Mouse (Mus musculus): ENCODE data around the gene Nav2. TPM values are rescaled to one million over a fixed set of nuclear protein-coding genes. Genes with fewer than 3 reads are reported as not detected.
A peak's percentile ranks its signal among the peaks of the same experiment; 100 is the strongest.

The Nav2 gene
- polyA plus RNA-seq, 1 experiment: 21.9 TPM

GRCm38 (mm10) chr7:49521349-49521748 lies 612.8 kb downstream of the Nav2 start:
- no peaks in the 10 kb centered on the region for H3K27me3 ChIP-seq (ENCODE audit: control insufficient read depth, insufficient read depth, insufficient read length)
- H3K79me2 ChIP-seq (ENCODE audit: control insufficient read depth, insufficient read depth): no peaks in the 10 kb centered on the region
- no peaks in the 10 kb centered on the region for H3K36me3 ChIP-seq (ENCODE audit: control insufficient read depth, insufficient read depth)
- no peak for TF ChIP-seq MYOG (IDR thresholded peaks at IDR 0.05; ENCODE audit: control insufficient read depth in 1 of 3, insufficient read depth in 1 of 3, insufficient read length in 2 of 3, low read depth in 2 of 3)
- TF ChIP-seq E2F4 (IDR thresholded peaks at IDR 0.05; ENCODE audit: insufficient read depth): no peak
- TF ChIP-seq MYOD1 (IDR thresholded peaks at IDR 0.05; ENCODE audit: control insufficient read depth in 1 of 3, insufficient read length in 2 of 3, low read depth in 2 of 3): no peak
- no peak for TF ChIP-seq REST (IDR thresholded peaks at IDR 0.05; ENCODE audit: insufficient read depth, insufficient read length)
- no peak for TF ChIP-seq MAX (IDR thresholded peaks at IDR 0.05; ENCODE audit: low read depth)
- TF ChIP-seq POLR2AphosphoS2 (IDR thresholded peaks at IDR 0.05; ENCODE audit: insufficient read length, low read depth): no peak
- no peak for TF ChIP-seq USF1 (IDR thresholded peaks at IDR 0.05; ENCODE audit: low read depth)
- no peak for TF ChIP-seq TCF12 (IDR thresholded peaks at IDR 0.05; ENCODE audit: insufficient read depth, poor library complexity, severe bottlenecking)
- TF ChIP-seq POLR2A (IDR thresholded peaks at IDR 0.05; ENCODE audit: insufficient read length, low read depth): no peak
- TF ChIP-seq SRF (IDR thresholded peaks at IDR 0.05; ENCODE audit: control insufficient read depth, insufficient read length, low read depth): no peak
- no peak for TF ChIP-seq CEBPB (IDR thresholded peaks at IDR 0.05; ENCODE audit: insufficient read depth, poor library complexity, severe bottlenecking)
- no peak for TF ChIP-seq TCF3 (IDR thresholded peaks at IDR 0.05; ENCODE audit: insufficient read length, low read depth)
- H3ac ChIP-seq (ENCODE audit: control insufficient read depth, insufficient read length): no peak overlapping the region
- H3K4me3 ChIP-seq: no peak overlapping the region
- no peak overlapping the region for H3K4me2 ChIP-seq (ENCODE audit: low read depth)

DNA sequence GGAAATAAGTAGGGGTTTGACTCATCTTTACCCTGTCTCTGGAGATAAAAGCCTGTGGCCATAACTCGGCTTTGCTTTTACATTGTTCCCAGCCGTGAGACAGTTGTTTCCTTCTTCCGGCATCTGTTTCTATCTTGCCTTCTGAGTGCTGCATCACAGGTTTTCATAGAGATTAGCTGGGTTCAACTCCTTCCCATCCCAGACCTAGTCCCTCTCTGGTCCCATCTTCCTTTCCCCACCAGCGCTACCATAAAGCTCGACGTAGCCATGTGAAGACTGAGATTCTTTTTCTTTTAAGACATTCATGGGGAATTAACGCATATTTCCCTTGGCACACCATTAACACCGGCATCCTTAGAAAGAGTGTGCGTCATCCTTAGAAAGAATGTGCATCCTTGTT lies 613.5 kb downstream of the Nav2 start:
- H3K36me3 ChIP-seq (ENCODE audit: control insufficient read depth, insufficient read depth): no peaks in the 10 kb centered on the region
- H3ac ChIP-seq (ENCODE audit: control insufficient read depth, insufficient read length): no peak overlapping the region
- TF ChIP-seq MYOG (IDR thresholded peaks at IDR 0.05; ENCODE audit: control insufficient read depth in 1 of 3, insufficient read depth in 1 of 3, insufficient read length in 2 of 3, low read depth in 2 of 3): no peak
- no peak for TF ChIP-seq POLR2A (IDR thresholded peaks at IDR 0.05; ENCODE audit: insufficient read length, low read depth)
- TF ChIP-seq SRF (IDR thresholded peaks at IDR 0.05; ENCODE audit: control insufficient read depth, insufficient read length, low read depth): no peak
- no peak for TF ChIP-seq E2F4 (IDR thresholded peaks at IDR 0.05; ENCODE audit: insufficient read depth)
- TF ChIP-seq REST (IDR thresholded peaks at IDR 0.05; ENCODE audit: insufficient read depth, insufficient read length): no peak
- TF ChIP-seq POLR2AphosphoS2 (IDR thresholded peaks at IDR 0.05; ENCODE audit: insufficient read length, low read depth): no peak
- no peak for TF ChIP-seq MAX (IDR thresholded peaks at IDR 0.05; ENCODE audit: low read depth)
- no peak for TF ChIP-seq USF1 (IDR thresholded peaks at IDR 0.05; ENCODE audit: low read depth)
- no peak for TF ChIP-seq CEBPB (IDR thresholded peaks at IDR 0.05; ENCODE audit: insufficient read depth, poor library complexity, severe bottlenecking)
- no peak for TF ChIP-seq MYOD1 (IDR thresholded peaks at IDR 0.05; ENCODE audit: control insufficient read depth in 1 of 3, insufficient read length in 2 of 3, low read depth in 2 of 3)
- no peak for TF ChIP-seq TCF12 (IDR thresholded peaks at IDR 0.05; ENCODE audit: insufficient read depth, poor library complexity, severe bottlenecking)
- no peak for TF ChIP-seq TCF3 (IDR thresholded peaks at IDR 0.05; ENCODE audit: insufficient read length, low read depth)
- peak overlapping the region; percentile 80 for H3K4me2 ChIP-seq (ENCODE audit: low read depth)
- no peaks in the 10 kb centered on the region for H3K27me3 ChIP-seq (ENCODE audit: control insufficient read depth, insufficient read depth, insufficient read length)
- H3K79me2 ChIP-seq (ENCODE audit: control insufficient read depth, insufficient read depth): no peaks in the 10 kb centered on the region
- peak overlapping the region; percentile 16 for H3K4me3 ChIP-seq

GRCm38 (mm10) chr7:49522411-49523114 lies 614.0 kb downstream of the Nav2 start:
- H3K4me3 ChIP-seq: peak overlapping the region; percentile 16
- H3K36me3 ChIP-seq (ENCODE audit: control insufficient read depth, insufficient read depth): no peaks in the 10 kb centered on the region
- H3ac ChIP-seq (ENCODE audit: control insufficient read depth, insufficient read length): no peak overlapping the region
- peak overlapping the region; percentile 80 for H3K4me2 ChIP-seq (ENCODE audit: low read depth)
- H3K79me2 ChIP-seq (ENCODE audit: control insufficient read depth, insufficient read depth): no peaks in the 10 kb centered on the region
- TF ChIP-seq MAX (IDR thresholded peaks at IDR 0.05; ENCODE audit: low read depth) (no peak), USF1 (IDR thresholded peaks at IDR 0.05; ENCODE audit: low read depth) (no peak), MYOG (IDR thresholded peaks at IDR 0.05; ENCODE audit: control insufficient read depth in 1 of 3, insufficient read depth in 1 of 3, insufficient read length in 2 of 3, low read depth in 2 of 3) (no peak), E2F4 (IDR thresholded peaks at IDR 0.05; ENCODE audit: insufficient read depth) (no peak), REST (IDR thresholded peaks at IDR 0.05; ENCODE audit: insufficient read depth, insufficient read length) (no peak), CEBPB (IDR thresholded peaks at IDR 0.05; ENCODE audit: insufficient read depth, poor library complexity, severe bottlenecking) (no peak), MYOD1 (IDR thresholded peaks at IDR 0.05; ENCODE audit: control insufficient read depth in 1 of 3, insufficient read length in 2 of 3, low read depth in 2 of 3) (no peak), TCF12 (IDR thresholded peaks at IDR 0.05; ENCODE audit: insufficient read depth, poor library complexity, severe bottlenecking) (no peak), SRF (IDR thresholded peaks at IDR 0.05; ENCODE audit: control insufficient read depth, insufficient read length, low read depth) (no peak), POLR2AphosphoS2 (IDR thresholded peaks at IDR 0.05; ENCODE audit: insufficient read length, low read depth) (no peak), TCF3 (IDR thresholded peaks at IDR 0.05; ENCODE audit: insufficient read length, low read depth) (no peak), POLR2A (IDR thresholded peaks at IDR 0.05; ENCODE audit: insufficient read length, low read depth) (no peak)
- no peaks in the 10 kb centered on the region for H3K27me3 ChIP-seq (ENCODE audit: control insufficient read depth, insufficient read depth, insufficient read length)

- no peak overlapping the region for H3ac ChIP-seq (ENCODE audit: control insufficient read depth, insufficient read length)
- H3K4me2 ChIP-seq (ENCODE audit: low read depth): peak overlapping the region; percentile 80
- no peaks in the 10 kb centered on the region for H3K79me2 ChIP-seq (ENCODE audit: control insufficient read depth, insufficient read depth)
- TF ChIP-seq CEBPB (IDR thresholded peaks at IDR 0.05; ENCODE audit: insufficient read depth, poor library complexity, severe bottlenecking) (no peak), MYOG (IDR thresholded peaks at IDR 0.05; ENCODE audit: control insufficient read depth in 1 of 3, insufficient read depth in 1 of 3, insufficient read length in 2 of 3, low read depth in 2 of 3) (no peak), TCF3 (IDR thresholded peaks at IDR 0.05; ENCODE audit: insufficient read length, low read depth) (no peak), USF1 (IDR thresholded peaks at IDR 0.05; ENCODE audit: low read depth) (no peak), SRF (IDR thresholded peaks at IDR 0.05; ENCODE audit: control insufficient read depth, insufficient read length, low read depth) (no peak), MYOD1 (IDR thresholded peaks at IDR 0.05; ENCODE audit: control insufficient read depth in 1 of 3, insufficient read length in 2 of 3, low read depth in 2 of 3) (peak in 1 of 3 experiments; percentile 1), POLR2A (IDR thresholded peaks at IDR 0.05; ENCODE audit: insufficient read length, low read depth) (no peak), TCF12 (IDR thresholded peaks at IDR 0.05; ENCODE audit: insufficient read depth, poor library complexity, severe bottlenecking) (no peak), E2F4 (IDR thresholded peaks at IDR 0.05; ENCODE audit: insufficient read depth) (no peak)
- H3K4me3 ChIP-seq: peak overlapping the region; percentile 16
- no peaks in the 10 kb centered on the region for H3K27me3 ChIP-seq (ENCODE audit: control insufficient read depth, insufficient read depth, insufficient read length)
- no peaks in the 10 kb centered on the region for H3K36me3 ChIP-seq (ENCODE audit: control insufficient read depth, insufficient read depth)
These were observed 614.6 kb downstream of the Nav2 start for GRCm38 (mm10) chr7:49523115-49523445.
